20 mouse cellular contexts compared by ENCODE assay signal in the genomic region with DNA sequence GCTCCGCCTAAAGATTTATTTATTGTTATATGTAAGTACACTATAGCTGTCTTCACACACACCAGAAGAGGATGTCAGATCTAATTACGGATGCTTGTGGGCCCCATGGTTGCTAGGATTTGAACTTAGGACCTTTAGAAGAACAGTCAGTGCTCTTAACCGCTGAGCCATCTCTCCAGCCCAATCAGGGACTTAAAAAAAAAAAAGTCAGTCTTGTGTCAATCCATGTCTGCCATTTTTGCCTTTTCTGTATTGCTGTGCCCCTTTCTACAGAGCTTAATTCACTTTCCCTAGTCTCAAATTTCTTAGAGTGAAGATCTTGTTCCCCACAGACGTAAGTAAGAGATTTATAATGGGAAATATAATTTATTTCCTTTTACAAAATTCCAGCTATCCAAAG. TPM values are rescaled to one million over a fixed set of nuclear protein-coding genes. Genes with fewer than 3 reads are reported as not detected.
"Had no signal": no experiment of that assay in that cellular context is flagged by ENCODE, and none has a peak within 500 bp of the region (broad histone marks: within the 10 kb centered on the region; RNA-seq: fewer than 3 reads in every experiment).

No protein-coding gene starts in this region.

- H3K4me3 ChIP-seq: neural tube, embryonic 13.5 days; neural tube, embryonic 15.5 days; stomach, embryonic 15.5 days had no signal

- H3K27me3 ChIP-seq: neural tube, embryonic 13.5 days; neural tube, embryonic 15.5 days; stomach, embryonic 15.5 days had no signal

- H3K36me3 ChIP-seq: neural tube, embryonic 13.5 days; neural tube, embryonic 15.5 days; stomach, embryonic 15.5 days had no signal

- H3K9ac ChIP-seq: neural tube, embryonic 13.5 days; neural tube, embryonic 15.5 days; stomach, embryonic 15.5 days had no signal

- H3K27ac ChIP-seq: neural tube, embryonic 13.5 days; neural tube, embryonic 15.5 days; stomach, embryonic 15.5 days; stomach, postnatal 0 days had no signal

- H3K4me2 ChIP-seq: neural tube, embryonic 13.5 days; neural tube, embryonic 15.5 days; stomach, embryonic 15.5 days had no signal

- DNase-seq: retina, postnatal 1 day; right cerebral cortex, adult 18-20 months; right cerebral cortex, postnatal 14 days; right cerebral cortex, postnatal 25 days; right cerebral cortex, postnatal 4 days; spleen, adult 18-20 months; thymus, adult 18-20 months; thymus, adult 2 months; thymus, postnatal 14 days; thymus, postnatal 25 days; thymus, postnatal 36 days; thymus, postnatal 4 days had no signal

- H3K9me3 ChIP-seq: neural tube, embryonic 13.5 days; neural tube, embryonic 15.5 days; stomach, embryonic 15.5 days had no signal

RNA-seq across cellular contexts. Expression of gene Adprhl1, which starts 35.5 kb away (rescaled TPM):
- total RNA-seq: neutrophil, adult 5-6 weeks had no signal
- polyA plus RNA-seq: small intestine, adult 2 months; stomach, embryonic 14.5 days; testis, adult 2 months had no signal
